Mouse (Mus musculus) G1E (cell line): ENCODE results near the gene Kcnip4.

Source experiments
- CTCF ChIP-seq: IDR thresholded peaks from 2 replicates; pipeline ENCODE4 v1.5.1; 2012; ENCODE audit warnings: low read depth, low read length, inconsistent platforms, mixed read lengths
- GATA1 ChIP-seq: IDR thresholded peaks from 2 replicates; pipeline ENCODE4 v1.6.1; 2012; ENCODE audit warnings: borderline replicate concordance, low read length, inconsistent platforms, mixed read lengths
- TAL1 ChIP-seq: conservative IDR thresholded peaks from 2 replicates; pipeline ENCODE4 v1.6.1; 2012; ENCODE audit warnings: low read depth, low read length, inconsistent platforms, mixed read lengths

GRCm38 (mm10) chr5:49268807-49269206, 255.9 kb downstream of the Kcnip4 start:
- TF ChIP-seq CTCF, result no peak
- no peak for TF ChIP-seq GATA1
- TF ChIP-seq TAL1, result no peak
